Mouse (Mus musculus) monocyte, adult 59 days (primary cell): ENCODE results near the gene Selenon. TPM values are rescaled to one million over a fixed set of nuclear protein-coding genes. Genes with fewer than 3 reads are reported as not detected.

Source experiments
- total RNA-seq, 2 experiments: library from RNA; stranded (reverse); gene quantifications; one replicate each; pipeline ENCODE4 v1.2.4; 2023

The Selenon gene
- 10 to 100 TPM; 23.7 to 33.2 TPM for total RNA-seq

GRCm38 (mm10) chr4:134551494-134552316 is at the start of gene Selenon:
Selenon (minus strand) TSS chr4:134552166.

GRCm38 (mm10) chr4:134534932-134535786 is 16.8 kb downstream of the Selenon start, which contains the start of gene Mtfr1l:
Mtfr1l (minus strand) TSS chr4:134535387.

DNA sequence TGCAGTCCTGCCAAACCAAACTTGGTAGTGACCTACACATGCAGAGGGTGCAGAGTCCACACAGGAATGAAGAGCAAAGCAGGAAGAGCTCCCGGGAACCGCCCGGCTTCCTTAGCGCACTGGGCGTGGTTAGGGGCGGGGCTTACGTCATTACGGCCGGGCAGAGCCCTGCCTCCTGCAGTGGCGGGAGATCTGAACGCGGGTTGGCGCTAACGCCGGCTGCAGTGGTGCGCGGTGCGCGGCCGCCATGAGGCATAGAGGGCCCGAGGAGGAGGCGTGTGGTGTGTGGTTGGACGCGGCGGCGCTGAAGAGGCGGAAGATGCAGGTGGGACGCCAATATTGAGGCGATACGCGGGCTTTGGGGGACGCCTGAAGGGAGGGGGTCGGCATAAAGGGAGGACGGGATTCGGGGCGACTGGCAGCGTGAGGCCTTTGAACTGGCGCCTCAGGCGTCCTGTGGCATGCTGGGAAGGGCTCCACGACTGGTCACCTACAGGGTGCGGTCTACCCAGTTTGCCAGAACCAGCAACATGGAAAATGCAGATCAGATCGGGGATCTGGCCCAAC is 41.0 kb downstream of the Selenon start, which contains the start of gene Aunip:
Gene Aunip (plus strand): TSS at position 155 of the 567 bp plus-strand sequence.

DNA sequence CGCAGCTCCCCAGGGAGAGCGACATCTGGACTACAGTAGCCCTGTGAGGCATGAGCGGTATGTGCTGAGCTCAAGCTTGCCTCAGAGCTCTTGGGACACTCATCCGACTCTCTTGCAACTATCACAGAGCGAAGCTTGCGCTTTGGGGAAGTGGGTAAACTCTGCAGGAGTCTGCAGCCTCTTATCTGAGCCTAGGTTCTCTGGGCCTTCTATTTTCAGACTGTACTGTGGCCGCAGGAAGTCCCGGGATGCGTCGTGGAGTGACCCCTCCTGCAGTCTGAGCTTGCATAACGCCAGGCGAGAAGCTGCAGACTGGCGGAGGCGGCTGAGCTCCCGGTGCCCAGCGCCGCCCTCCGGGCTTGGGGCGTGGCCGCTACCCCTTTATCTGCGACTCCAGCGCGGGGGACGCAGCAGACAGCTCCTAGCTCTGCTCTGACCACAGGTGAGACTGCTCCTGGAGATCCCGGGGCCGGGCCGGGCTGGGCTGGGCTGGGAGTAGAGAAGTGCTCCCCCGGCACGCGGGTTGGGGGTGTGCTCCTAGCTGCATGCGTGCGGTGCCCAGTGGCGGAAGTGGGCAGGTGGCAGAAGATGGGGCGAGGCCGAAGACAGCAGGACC is 55.3 kb downstream of the Selenon start, which contains the start of gene Paqr7:
Gene Paqr7 (plus strand): TSS at position 103 of the 616 bp plus-strand sequence.

Other genes with a start within 250 kb of the Selenon start
- not detected for gene Trim63, start 237.0 kb downstream of the Selenon start, total RNA-seq
- gene Slc30a2, start 209.0 kb downstream of the Selenon start, total RNA-seq, result not detected
- gene Extl1, start 168.3 kb downstream of the Selenon start, total RNA-seq, result under 1 TPM; 0.10 to 0.39 TPM
- 1 to 10 TPM; 2.5 to 3.1 TPM for gene Pafah2, start 155.8 kb downstream of the Selenon start, total RNA-seq
- gene Stmn1, start 83.8 kb downstream of the Selenon start, total RNA-seq, result 1 to 10 TPM; 5.8 to 9.0 TPM
- gene Paqr7, start 55.5 kb downstream of the Selenon start, total RNA-seq, result 10 to 100 TPM; 11.4 to 12.1 TPM
- gene Aunip, start 41.2 kb downstream of the Selenon start, total RNA-seq, result not detected
- gene Mtfr1l, start 16.8 kb downstream of the Selenon start, total RNA-seq, result 10 to 100 TPM; 36.3 to 43.1 TPM
- 10 to 100 TPM; 46.3 to 49.3 TPM for gene Man1c1, start 152.1 kb upstream of the Selenon start, total RNA-seq
- gene Ldlrap1, start 215.9 kb upstream of the Selenon start, total RNA-seq, result 10 to 100 TPM; 32.2 to 33.9 TPM